Comparison of ENCODE assay signal across 10 mouse cellular contexts in the genomic region with DNA sequence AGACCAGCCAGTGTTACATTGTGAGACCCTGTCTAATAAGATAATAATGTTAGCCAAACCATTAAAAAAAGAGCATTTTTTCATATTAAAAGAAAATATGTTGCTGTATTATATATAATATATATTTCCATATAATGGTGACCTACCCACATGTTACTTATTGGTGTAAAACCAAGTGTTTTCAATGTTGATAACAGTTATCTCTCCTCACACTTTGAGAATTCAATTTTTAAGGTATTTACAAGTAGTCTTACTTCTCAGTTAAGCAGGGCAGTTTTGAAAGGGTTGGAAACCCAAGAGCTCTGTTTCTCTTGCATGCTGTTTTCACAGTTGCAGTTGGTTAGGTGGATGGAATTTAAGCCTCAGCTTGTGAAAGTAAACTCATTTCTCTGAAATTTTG. TPM values are rescaled to one million over a fixed set of nuclear protein-coding genes. Genes with fewer than 3 reads are reported as not detected.
A peak's percentile ranks its signal among the peaks of the same experiment; 100 is the strongest.
DNase-seq lines count a peak whose midpoint lies in the region; ATAC-seq and TF ChIP-seq lines count a peak whose summit lies in the region.
"Had no signal": no experiment of that assay in that cellular context is flagged by ENCODE, and none has a peak within 500 bp of the region (broad histone marks: within the 10 kb centered on the region; RNA-seq: fewer than 3 reads in every experiment).

No protein-coding gene starts in this region.

- TF ChIP-seq POLR2A in bone marrow, adult 2 months (IDR thresholded peaks at IDR 0.05; ENCODE audit: borderline replicate concordance, control insufficient read depth, low read depth, low read length), result no peak

- H3K27ac ChIP-seq in kidney, embryonic 15.5 days, result no peak overlapping the region
- no peak overlapping the region for H3K27ac ChIP-seq in bone marrow, adult 2 months (ENCODE audit: control insufficient read depth, insufficient read depth, low read depth, low read length, poor library complexity)
- H3K27ac ChIP-seq in hindbrain, embryonic 13.5 days, result no peak overlapping the region
- peak overlapping the region; percentile 94 for H3K27ac ChIP-seq in liver, postnatal 0 days (ENCODE audit: low read depth)

- DNase-seq in kidney, postnatal 10 days, result no peak
- DNase-seq in liver, postnatal 0 days, result no peak
- no peak for DNase-seq in frontal cortex, postnatal 10 days (ENCODE audit: low spot score in 2 of 2)
- DNase-seq in cerebellum, adult 11-12 months, result no peak
- DNase-seq: kidney, postnatal 14 days; lung, postnatal 14 days had no signal

- no peak for TF ChIP-seq CTCF in bone marrow, adult 2 months (IDR thresholded peaks at IDR 0.05; ENCODE audit: control insufficient read depth, insufficient read depth, low read length)
- no peak for TF ChIP-seq CTCF in liver, postnatal 0 days (IDR thresholded peaks at IDR 0.05; ENCODE audit: low read depth)

- TF ChIP-seq EP300 in liver, postnatal 0 days (IDR thresholded peaks at IDR 0.05; ENCODE audit: low read depth), result peak; percentile 76

- no peaks in the 10 kb centered on the region for H3K9me3 ChIP-seq in kidney, embryonic 15.5 days (replicated peaks)
- no peaks in the 10 kb centered on the region for H3K9me3 ChIP-seq in hindbrain, embryonic 13.5 days
- H3K9me3 ChIP-seq in liver, postnatal 0 days (ENCODE audit: low read length), result no peaks in the 10 kb centered on the region

- H3K27me3 ChIP-seq in kidney, embryonic 15.5 days, result peaks cover 10% of the 10 kb centered on the region
- H3K27me3 ChIP-seq in hindbrain, embryonic 13.5 days, result no peaks in the 10 kb centered on the region
- no peaks in the 10 kb centered on the region for H3K27me3 ChIP-seq in liver, postnatal 0 days (ENCODE audit: insufficient read depth, low read length)

- no peak for ATAC-seq in kidney, embryonic 15.5 days (replicated peaks; ENCODE audit: low FRiP score)
- no peak for ATAC-seq in hindbrain, embryonic 13.5 days (ENCODE audit: low FRiP score)
- no peak for ATAC-seq in liver, postnatal 0 days
- ATAC-seq: forebrain, embryonic 14.5 days had no signal

- peak overlapping the region; percentile 62 for H3K4me2 ChIP-seq in kidney, embryonic 15.5 days
- H3K4me2 ChIP-seq in hindbrain, embryonic 13.5 days, result 0 out of 2 replicates have a peak overlapping the region, but pooled peaks have one; percentile 73
- H3K4me2 ChIP-seq in liver, postnatal 0 days (ENCODE audit: low read depth, low read length), result peak overlapping the region; percentile 76

- H3K4me3 ChIP-seq in kidney, embryonic 15.5 days (replicated peaks), result peak overlapping the region; percentile 67
- H3K4me3 ChIP-seq in bone marrow, adult 2 months (replicated peaks; ENCODE audit: control insufficient read depth, low read depth, low read length), result peak overlapping the region; percentile 52
- H3K4me3 ChIP-seq in hindbrain, embryonic 13.5 days, result no peak overlapping the region
- H3K4me3 ChIP-seq in liver, postnatal 0 days (ENCODE audit: low read depth, low read length), result peak overlapping the region; percentile 93

- no peak overlapping the region for H3K9ac ChIP-seq in kidney, embryonic 15.5 days
- no peak overlapping the region for H3K9ac ChIP-seq in hindbrain, embryonic 13.5 days
- peak overlapping the region; percentile 91 for H3K9ac ChIP-seq in liver, postnatal 0 days (replicated peaks)

- peaks cover 15% of the 10 kb centered on the region; the same call in 1 of the 2 replicates for H3K36me3 ChIP-seq in kidney, embryonic 15.5 days
- H3K36me3 ChIP-seq in hindbrain, embryonic 13.5 days, result no peaks in the 10 kb centered on the region
- H3K36me3 ChIP-seq in liver, postnatal 0 days (replicated peaks; ENCODE audit: insufficient read depth, low read length), result peaks cover 18% of the 10 kb centered on the region

- peaks cover 19% of the 10 kb centered on the region for H3K4me1 ChIP-seq in kidney, embryonic 15.5 days
- H3K4me1 ChIP-seq in bone marrow, adult 2 months (ENCODE audit: control insufficient read depth, insufficient read depth, low read length), result no peaks in the 10 kb centered on the region; the same call in 1 of the 2 replicates
- peaks cover 12% of the 10 kb centered on the region for H3K4me1 ChIP-seq in hindbrain, embryonic 13.5 days (replicated peaks)
- H3K4me1 ChIP-seq in liver, postnatal 0 days (ENCODE audit: insufficient read depth), result peaks cover 16% of the 10 kb centered on the region

RNA-seq across cellular contexts. Expression of a gene that starts 1.4 kb away (rescaled TPM):
- polyA plus RNA-seq in kidney, embryonic 15.5 days (2015; fragmentation: Nextera tagmentation; extraction: Ambion mirVana), result 36.0 and 36.7 TPM in 2 replicates
- 72.4 and 103 TPM in 2 replicates for polyA plus RNA-seq in bone marrow, adult 2 months (2011; ENCODE audit: insufficient read depth, insufficient read length, low replicate concordance, missing spikeins)
- polyA plus RNA-seq in hindbrain, embryonic 13.5 days (2015; fragmentation: Nextera tagmentation; extraction: Ambion mirVana), result 17.0 and 21.6 TPM in 2 replicates
- polyA plus RNA-seq in liver, postnatal 0 days (2015; fragmentation: Nextera tagmentation; extraction: Ambion mirVana), result 28.7 and 28.9 TPM in 2 replicates

RNA-seq across cellular contexts. Expression of a gene that starts 11.5 kb away (rescaled TPM):
- 0.35 and 0.38 TPM in 2 replicates for polyA plus RNA-seq in kidney, embryonic 15.5 days (2015; fragmentation: Nextera tagmentation; extraction: Ambion mirVana)
- 0.75 TPM in 1 of 2 replicates, not detected in the other for polyA plus RNA-seq in bone marrow, adult 2 months (2011; ENCODE audit: insufficient read depth, insufficient read length, low replicate concordance, missing spikeins)
- polyA plus RNA-seq in hindbrain, embryonic 13.5 days (2015; fragmentation: Nextera tagmentation; extraction: Ambion mirVana), result not detected in 2 replicates
- polyA plus RNA-seq in liver, postnatal 0 days (2015; fragmentation: Nextera tagmentation; extraction: Ambion mirVana), result not detected in 2 replicates
- polyA plus RNA-seq: forebrain, embryonic 14.5 days had no signal
